Mouse (Mus musculus): ENCODE measurements around the gene Gm9602.
"Not testable (repeated sequence)": the region's sequence is repeated elsewhere in the genome, so short reads cannot be mapped to it uniquely, and the experiment has no call there.

Gm9602 gene

GRCm38 (mm10) chr14:4776037-4776436 is at the start of gene Gm9602:
Gene Gm9602, plus strand, starts transcription at chr14:4776337.
- DNase-seq (ENCODE audit: low read depth, low spot score) = not testable (repeated sequence)

- DNase-seq (ENCODE audit: low read depth, low spot score) = not testable (repeated sequence)
Measured at GRCm38 (mm10) chr14:4806421-4806820, 30.3 kb downstream of the Gm9602 start.

GRCm38 (mm10) chr14:4821950-4822349 is 45.8 kb downstream of the Gm9602 start:
- not testable (repeated sequence) for DNase-seq (ENCODE audit: low read depth, low spot score)

All from R1 (cell line).